Mouse (Mus musculus) E14TG2a.4 (cell line): ENCODE results near the gene Myh6.

ENCODE experiments used
- H3K27me3 ChIP-seq: 2 replicates; pipeline ENCODE4 v1.6.1; 2014; ENCODE audit warnings: low read length, control low read depth; ENCODE audit not compliant: insufficient read depth
- H3K36me3 ChIP-seq: 2 replicates; pipeline ENCODE4 v1.6.1; 2014; ENCODE audit warnings: low read length, control low read depth; ENCODE audit not compliant: insufficient read depth
- H3K4me1 ChIP-seq: replicated peaks from 2 replicates; pipeline ENCODE4 v1.6.1; 2014; ENCODE audit warnings: low read depth, low read length, control low read depth
- H3K4me3 ChIP-seq: replicated peaks from 2 replicates; pipeline ENCODE4 v1.5.1; 2014; ENCODE audit warnings: mild to moderate bottlenecking, low read length
- H3K9me3 ChIP-seq: 2 replicates; pipeline ENCODE4 v1.6.1; 2014; ENCODE audit warnings: low read length, control low read depth
- CTCF ChIP-seq: conservative IDR thresholded peaks from 2 replicates; pipeline ENCODE4 v1.5.1; 2014; ENCODE audit warnings: low read length
- NANOG ChIP-seq: IDR thresholded peaks from 2 replicates; pipeline ENCODE4 v1.6.1; 2014; ENCODE audit warnings: borderline replicate concordance, low read length, mixed read lengths
- POU5F1 ChIP-seq: IDR thresholded peaks from 2 replicates; pipeline ENCODE4 v1.6.1; 2014; ENCODE audit warnings: low read length, borderline replicate concordance

The Myh6 gene

DNA sequence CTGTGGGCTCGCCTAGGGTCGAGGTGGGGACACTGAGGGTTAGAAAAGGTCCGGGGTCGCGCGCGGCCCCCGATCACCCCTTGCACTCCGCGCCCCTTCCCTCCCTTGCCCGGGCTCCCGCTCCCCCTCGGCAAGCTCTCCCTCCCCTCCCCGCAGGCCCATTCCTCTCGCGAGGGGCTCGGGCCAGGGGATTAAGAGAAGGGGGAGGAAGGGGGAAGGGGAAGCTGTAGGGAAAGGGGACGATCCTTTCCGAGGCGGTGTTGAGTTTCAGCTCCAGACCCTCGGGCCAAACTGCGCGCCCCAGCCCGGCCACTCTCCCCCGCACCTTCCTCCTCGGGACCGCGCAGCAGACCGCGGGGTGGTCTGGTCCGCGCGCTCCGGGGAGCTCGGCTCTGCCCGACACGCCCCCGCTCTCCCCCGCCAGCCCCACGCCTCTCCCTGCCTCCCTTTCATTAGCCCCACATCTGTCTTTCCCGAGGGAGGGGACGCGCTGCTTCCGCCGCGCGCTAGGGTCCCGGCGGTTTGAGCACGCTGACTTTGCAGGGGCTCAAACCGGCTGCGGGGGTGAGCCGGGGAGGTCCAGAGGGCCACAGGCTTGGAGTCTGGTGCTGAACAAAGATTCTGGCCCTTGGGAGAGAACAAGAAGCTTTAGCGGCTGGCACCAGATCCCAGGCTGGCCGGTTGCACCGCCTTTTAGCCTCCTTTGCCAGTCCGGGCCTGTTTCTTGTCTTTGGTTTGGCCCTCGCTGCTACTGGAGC, 40.1 kb downstream of the Myh6 start:
- TF ChIP-seq CTCF (no peak), POU5F1 (no peak), NANOG (no peak)
- Histone ChIP-seq H3K9me3 (no peaks in the 10 kb centered on the region), H3K4me3 (peak overlapping the region; percentile 87), H3K4me1 (peaks cover 70% of the 10 kb centered on the region), H3K27me3 (peaks cover 41% of the 10 kb centered on the region), H3K36me3 (peaks cover 11% of the 10 kb centered on the region; the same call in 1 of the 2 replicates)

DNA sequence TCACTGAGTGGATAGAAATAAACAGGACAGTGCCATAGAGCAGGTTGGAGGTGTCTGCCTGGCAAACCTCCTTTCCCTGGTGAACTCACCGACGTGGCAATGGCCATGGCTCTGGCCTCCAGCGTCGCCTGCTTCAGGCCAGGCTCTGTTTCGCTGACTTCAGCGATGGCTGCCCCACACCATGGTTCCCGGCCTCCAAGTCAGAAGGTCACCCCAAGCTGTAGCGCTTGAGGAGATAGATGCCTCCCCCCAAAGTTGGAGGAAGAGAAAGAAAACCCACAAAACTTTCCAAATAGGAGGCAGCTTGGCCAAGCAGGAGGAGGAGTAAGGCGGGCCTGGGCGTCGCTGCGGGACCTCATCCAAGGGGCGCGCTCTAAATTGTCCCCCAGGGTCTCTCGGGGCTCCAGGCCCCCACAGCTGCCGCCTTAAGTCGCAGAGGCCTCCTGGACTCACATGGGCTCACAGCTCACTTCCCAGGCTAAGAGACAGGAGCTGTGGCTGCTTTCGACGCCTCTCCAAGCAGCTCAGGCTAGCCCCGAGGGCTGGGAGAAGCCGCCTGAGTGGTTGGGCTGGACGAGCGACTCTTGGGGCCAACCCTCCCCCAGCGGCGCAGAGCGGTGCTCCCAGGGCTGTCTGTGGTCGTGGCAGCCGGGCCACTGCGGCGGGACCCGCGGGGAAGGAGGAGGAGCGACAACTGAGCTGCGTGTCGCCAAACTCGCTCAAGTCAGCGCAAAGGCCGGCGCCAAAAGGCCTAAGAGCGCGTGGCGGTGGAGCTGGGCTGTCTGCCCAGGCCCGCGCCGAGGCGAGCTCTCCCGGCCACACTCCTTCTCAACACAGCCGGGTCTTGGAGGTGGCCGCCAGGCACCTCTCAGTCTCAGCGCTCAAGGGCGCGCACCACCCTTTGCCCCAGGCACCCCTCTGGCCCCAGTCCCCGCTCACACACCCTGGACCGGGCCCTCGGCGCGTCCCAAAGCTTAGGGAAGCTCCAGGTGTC, 41.1 kb downstream of the Myh6 start, which contains the start of gene Efs:
TSS of gene Efs (minus strand) at position 778 of the 994 bp plus-strand sequence.
- TF ChIP-seq CTCF (no peak), NANOG (no peak), POU5F1 (no peak)
- H3K4me3 ChIP-seq = peak within 1 kb of the TSS; percentile 87
- H3K27me3 ChIP-seq = peaks cover 41% of the 10 kb centered on the region
- H3K9me3 ChIP-seq = no peaks in the 10 kb centered on the region
- H3K36me3 ChIP-seq = peaks cover 19% of the 10 kb centered on the region
- peaks cover 66% of the 10 kb centered on the region for H3K4me1 ChIP-seq

DNA sequence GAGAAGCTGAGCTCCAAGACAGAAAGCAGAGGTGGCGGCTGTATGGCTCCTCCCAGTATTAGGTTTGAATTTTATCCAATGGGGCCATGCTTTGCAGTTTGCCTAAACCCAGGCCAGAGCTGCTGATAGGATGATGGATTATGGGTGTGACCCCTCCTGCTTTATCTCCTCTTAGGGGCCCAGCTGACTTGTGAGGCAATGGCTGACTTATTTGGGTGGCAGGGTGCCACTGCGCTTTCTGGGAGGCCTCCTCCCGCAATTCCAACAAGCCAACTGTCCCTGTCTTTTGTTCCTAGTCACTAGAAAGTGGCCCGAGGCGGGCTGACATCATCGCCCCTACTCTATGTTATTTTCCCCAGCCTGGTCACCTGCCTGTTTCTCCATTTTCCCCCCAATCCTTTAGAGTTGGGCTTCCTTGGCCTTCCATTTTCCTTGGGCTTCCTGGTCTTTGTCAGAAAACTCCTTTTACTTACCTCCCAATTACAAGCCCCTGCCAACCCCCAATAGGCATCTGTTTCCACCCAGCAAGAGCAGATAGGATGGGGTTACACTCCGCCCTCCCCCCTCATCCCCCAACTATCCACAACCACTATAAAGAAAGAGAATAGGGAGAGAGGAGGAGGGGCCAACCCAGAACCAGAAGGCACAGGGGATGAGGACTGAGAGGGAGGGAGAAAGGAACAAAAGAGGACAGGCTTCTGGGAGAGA, 41.9 kb downstream of the Myh6 start:
- H3K27me3 ChIP-seq = peaks cover 41% of the 10 kb centered on the region
- H3K4me1 ChIP-seq = peaks cover 66% of the 10 kb centered on the region
- H3K4me3 ChIP-seq = peak overlapping the region; percentile 87
- H3K36me3 ChIP-seq = peaks cover 28% of the 10 kb centered on the region
- no peaks in the 10 kb centered on the region for H3K9me3 ChIP-seq
- TF ChIP-seq NANOG (no peak), CTCF (no peak), POU5F1 (no peak)

DNA sequence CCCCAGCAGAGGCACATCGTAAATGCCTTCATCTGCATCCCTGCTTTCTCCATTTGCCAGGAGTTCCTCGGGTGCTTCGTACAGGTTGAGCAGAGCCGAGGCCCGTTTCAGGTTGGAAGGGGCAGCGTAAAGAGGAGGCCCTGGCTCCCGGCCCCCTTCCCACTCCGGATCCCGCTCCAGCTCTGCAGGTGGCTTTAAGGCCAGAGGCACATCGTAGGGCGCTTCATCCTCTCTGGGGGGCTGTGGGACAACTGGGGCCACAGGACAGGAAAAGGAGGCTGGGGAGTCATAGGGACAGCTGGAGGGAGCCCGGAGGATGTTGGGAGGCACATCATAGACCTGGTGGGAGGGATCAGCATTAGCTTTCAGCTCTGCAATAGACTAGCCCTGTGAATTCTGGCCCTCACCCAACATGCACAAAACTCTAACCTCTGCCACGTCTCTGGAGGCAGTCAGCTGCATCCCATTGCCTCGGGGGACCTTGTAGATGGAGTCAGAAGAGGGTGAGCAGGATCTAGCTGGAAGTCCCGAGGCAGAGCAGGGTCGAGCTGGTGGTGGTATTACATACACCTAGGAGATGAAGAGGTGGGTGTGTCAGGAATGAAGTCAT, 46.5 kb downstream of the Myh6 start:
- H3K36me3 ChIP-seq = peaks cover 68% of the 10 kb centered on the region
- peaks cover 18% of the 10 kb centered on the region for H3K27me3 ChIP-seq
- TF ChIP-seq POU5F1 (no peak), CTCF (no peak), NANOG (no peak)
- peaks cover 39% of the 10 kb centered on the region for H3K4me1 ChIP-seq
- no peak overlapping the region; the same call in 1 of the 2 replicates for H3K4me3 ChIP-seq
- H3K9me3 ChIP-seq = no peaks in the 10 kb centered on the region

DNA sequence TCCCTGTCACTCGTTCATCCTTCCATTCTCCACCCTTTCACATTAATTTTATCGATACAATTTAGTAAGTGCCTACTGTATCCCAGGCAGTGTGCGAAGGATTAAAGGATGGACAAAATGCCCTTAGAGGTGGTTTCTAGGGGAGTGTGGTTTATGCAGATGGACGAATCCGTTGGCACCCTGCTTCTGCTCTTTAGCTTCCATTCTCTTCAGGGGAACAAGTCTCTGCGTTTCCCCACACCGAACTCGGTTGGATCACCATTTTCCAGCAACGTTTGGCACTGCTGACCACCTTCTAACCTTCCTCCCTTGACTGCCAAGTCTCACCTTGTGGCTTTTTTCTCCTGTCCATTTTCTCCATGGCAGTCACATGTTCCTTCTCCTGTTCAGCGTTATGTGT, 53.4 kb downstream of the Myh6 start:
- H3K9me3 ChIP-seq = no peaks in the 10 kb centered on the region
- TF ChIP-seq NANOG (no peak), POU5F1 (no peak), CTCF (no peak)
- H3K36me3 ChIP-seq = peaks cover 25% of the 10 kb centered on the region
- H3K27me3 ChIP-seq = peaks cover 65% of the 10 kb centered on the region
- peak overlapping the region; percentile 85 for H3K4me3 ChIP-seq
- H3K4me1 ChIP-seq = peaks cover 23% of the 10 kb centered on the region

DNA sequence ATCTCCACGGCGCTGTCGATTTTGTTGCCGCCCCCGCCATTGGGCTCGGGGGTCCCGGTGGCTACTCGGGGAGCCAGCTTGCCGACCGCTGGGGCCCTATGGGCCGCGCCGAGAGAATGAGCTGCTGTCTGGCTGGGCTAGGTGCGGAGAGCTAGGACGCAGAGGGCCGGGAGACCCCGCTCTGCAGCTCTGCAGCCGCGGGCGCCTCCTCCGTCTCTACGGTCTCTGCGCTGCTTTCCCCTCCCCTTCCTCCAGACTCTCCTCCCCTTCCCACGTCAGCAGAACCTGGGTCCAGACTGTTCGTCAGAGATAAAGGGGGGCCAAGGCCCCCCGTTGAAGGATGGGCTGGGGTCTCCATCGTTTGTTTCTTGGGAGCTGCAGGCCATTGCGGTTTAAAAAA, 53.8 kb downstream of the Myh6 start, which contains the start of gene Slc22a17:
TSS of gene Slc22a17 (minus strand) at position 247 of the 400 bp plus-strand sequence.
- H3K4me1 ChIP-seq = peaks cover 27% of the 10 kb centered on the region
- H3K9me3 ChIP-seq = no peaks in the 10 kb centered on the region
- H3K27me3 ChIP-seq = peaks cover 69% of the 10 kb centered on the region
- peak within 1 kb of the TSS; percentile 85 for H3K4me3 ChIP-seq
- peaks cover 25% of the 10 kb centered on the region for H3K36me3 ChIP-seq
- no peak for TF ChIP-seq POU5F1
- TF ChIP-seq NANOG = no peak
- TF ChIP-seq CTCF = no peak

DNA sequence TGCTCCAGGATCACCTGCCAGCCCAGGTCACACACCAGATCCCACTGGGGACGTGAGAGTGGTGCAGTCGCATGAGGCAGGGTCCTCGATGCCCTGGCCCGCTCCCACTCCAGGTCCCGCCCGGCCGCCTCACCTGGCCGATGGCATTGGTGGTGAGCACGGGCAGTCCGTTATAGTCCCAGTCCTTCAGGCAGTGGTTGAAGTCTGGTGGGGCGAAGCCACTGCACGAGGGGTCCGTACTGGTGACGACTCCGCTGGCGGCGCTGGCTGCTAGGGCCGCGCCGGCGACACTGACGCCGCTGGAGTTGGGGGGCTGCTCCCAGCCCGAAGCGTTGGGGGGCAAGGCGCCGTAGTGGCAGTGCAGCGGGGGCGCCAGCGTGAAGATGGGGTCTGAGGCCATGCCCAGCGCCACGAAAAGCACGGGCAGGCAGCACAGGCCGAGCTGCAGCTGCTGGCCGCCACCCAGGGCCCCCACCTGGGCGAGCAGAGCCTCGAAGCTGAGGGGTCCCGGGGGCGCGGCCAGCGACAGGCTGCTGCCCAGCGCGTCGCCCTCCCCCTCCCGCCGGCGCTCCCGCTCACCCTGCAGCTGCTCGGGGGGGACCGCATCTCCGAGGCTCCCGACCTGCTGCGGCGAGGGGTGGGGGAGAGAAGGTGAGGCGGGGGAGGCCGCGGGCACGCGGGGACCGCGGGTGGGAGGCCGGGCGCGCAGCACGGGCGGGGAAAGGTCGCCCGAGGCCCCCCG, 54.4 kb downstream of the Myh6 start:
- Histone ChIP-seq H3K27me3 (peaks cover 72% of the 10 kb centered on the region), H3K9me3 (no peaks in the 10 kb centered on the region), H3K4me1 (peaks cover 33% of the 10 kb centered on the region), H3K36me3 (peaks cover 23% of the 10 kb centered on the region), H3K4me3 (peak overlapping the region; percentile 85)
- TF ChIP-seq NANOG = no peak
- TF ChIP-seq CTCF = no peak
- TF ChIP-seq POU5F1 = no peak
